Mouse (Mus musculus) adrenal gland, adult (tissue): ENCODE data around the gene Tmtc2.

Source experiments
- DNase-seq, 2 experiments: peaks; one replicate each; pipeline ENCODE4 v3.0.0; 2022 to 2023; ENCODE audit warnings: low spot score in 1 of 2; ENCODE audit not compliant: inconsistent age in 2 of 2

Tmtc2 gene

GRCm38 (mm10) chr10:105193756-105194460 is 380.3 kb downstream of the Tmtc2 start:
- no peak for DNase-seq

DNA sequence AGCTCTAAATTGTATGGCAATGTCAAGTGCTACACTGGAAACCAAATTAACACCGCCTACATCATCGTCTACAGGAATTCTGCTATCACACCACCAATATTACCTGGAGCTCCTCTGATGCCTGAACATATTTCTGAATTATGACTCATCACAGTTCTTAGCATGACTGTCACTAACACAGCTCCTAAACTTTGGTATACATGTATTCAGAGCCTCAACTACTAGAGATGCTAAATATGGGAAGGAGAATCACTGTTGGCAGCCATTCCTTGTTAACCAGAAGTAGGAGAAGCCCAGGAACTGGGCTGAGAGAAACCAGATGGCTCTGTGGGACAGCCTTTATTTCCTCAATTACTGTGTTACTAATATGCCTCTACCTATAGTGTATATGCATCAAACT is 382.2 kb downstream of the Tmtc2 start:
- DNase-seq, result no peak

DNA sequence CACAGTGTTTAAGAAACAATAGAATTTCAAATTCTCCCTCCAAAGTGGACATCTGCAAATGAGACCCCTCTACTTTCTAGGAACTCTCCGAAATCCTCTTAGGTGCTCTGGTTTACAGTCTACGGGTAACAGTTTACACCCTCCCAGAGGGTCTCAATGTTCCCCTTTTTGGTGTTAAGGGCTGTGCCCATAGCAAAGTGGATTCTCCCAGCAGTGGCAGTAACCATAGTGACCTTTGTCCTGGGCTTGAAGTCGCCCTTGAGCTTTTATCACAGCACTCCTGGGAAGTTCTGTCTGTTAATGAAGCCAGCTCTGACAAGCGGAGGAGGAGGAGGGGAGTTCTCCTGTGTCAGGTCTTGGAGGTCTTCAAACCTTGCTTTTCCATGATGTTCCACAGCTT is 384.5 kb downstream of the Tmtc2 start:
- no peak for DNase-seq

DNA sequence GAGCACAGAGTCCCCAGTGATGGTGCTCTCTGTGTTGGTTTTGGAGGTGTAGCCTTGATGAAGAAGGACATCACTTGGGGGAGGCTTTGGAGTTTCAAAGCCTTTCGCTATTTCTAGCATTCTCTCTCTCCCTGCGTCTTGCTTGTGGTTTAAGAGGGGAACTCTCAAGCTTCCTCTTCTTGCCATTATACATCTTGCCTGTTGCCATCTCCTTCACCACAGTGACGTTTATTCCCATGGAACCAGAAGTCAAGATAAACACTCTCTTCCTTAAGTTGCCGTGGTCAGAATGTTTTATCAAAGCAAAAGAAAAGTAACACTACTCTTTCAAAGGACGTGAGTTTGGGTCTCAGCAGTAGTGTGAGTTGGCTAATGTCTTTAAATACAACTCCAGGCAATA is 387.6 kb downstream of the Tmtc2 start:
- no peak for DNase-seq

DNA sequence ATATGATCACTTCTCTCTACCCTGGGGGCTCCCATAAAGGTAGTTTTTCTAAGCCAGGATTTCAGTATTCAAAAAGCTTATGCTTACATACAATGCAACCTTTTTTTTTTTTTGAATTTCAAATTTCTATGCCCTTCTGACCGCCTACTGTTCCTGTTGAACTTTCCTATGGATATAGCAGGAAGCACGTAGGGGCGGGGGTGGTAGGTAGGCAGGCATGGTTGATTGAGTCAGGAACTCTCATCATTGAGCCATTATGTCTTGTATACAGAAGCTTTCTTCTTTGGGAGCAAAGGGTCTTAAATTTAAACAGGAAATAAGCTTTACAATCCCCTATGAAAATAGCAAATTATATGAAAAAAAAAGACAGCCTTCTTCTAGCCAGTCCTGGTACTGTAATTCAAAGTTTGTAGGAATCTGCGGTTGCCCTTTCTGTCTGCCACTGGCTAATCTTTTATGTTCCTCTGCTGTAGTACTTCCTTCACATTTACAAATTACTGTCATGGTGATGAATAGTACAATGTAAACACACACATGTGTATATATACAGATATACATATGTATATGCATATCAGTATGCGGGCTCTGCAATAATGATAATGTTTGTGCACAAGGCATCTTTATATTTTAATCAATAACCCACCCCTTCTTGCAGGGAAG is 405.7 kb downstream of the Tmtc2 start:
- DNase-seq, result no peak

- no peak for DNase-seq
These were observed 409.0 kb downstream of the Tmtc2 start for GRCm38 (mm10) chr10:105165291-105165690.

- no peak for DNase-seq
These were observed 420.5 kb downstream of the Tmtc2 start for GRCm38 (mm10) chr10:105153789-105154188.

GRCm38 (mm10) chr10:105144382-105144781 is 429.9 kb downstream of the Tmtc2 start:
- peak in 1 of 2 experiments; percentile 33 for DNase-seq

DNA sequence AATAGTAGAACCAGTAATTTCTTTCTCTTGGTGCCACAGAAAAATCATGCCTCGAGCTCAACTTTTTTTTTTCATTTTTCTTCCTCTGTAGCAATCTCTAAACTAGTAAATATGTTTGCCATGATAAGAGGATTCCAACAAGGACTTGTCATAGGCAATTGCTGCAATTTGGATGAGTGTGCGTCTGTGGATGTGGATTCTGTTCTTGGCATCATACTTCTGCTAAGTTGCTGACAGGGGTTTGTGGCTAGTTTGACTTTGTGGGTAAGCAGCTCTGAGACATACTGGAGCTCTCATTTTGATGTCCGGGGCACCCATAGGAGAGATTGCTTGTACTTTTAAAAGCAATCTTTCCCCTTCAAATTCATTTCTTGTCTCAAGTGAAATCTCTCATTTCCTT is 432.1 kb downstream of the Tmtc2 start:
- no peak for DNase-seq
